Mouse (Mus musculus) heart, adult 9 months (tissue): ENCODE data around the gene Sfn.
"Not testable (repeated sequence)": the region's sequence is repeated elsewhere in the genome, so short reads cannot be mapped to it uniquely, and the experiment has no call there.

Experiments
- DNase-seq, 2 experiments: peaks; one replicate each; pipeline ENCODE4 v3.0.0; 2022; ENCODE audit warnings: low spot score in 2 of 2

The Sfn gene

GRCm38 (mm10) chr4:133601721-133602218 lies at the start of gene Sfn:
Gene Sfn, minus strand, starts transcription at chr4:133602168.
- no peak for DNase-seq

DNA sequence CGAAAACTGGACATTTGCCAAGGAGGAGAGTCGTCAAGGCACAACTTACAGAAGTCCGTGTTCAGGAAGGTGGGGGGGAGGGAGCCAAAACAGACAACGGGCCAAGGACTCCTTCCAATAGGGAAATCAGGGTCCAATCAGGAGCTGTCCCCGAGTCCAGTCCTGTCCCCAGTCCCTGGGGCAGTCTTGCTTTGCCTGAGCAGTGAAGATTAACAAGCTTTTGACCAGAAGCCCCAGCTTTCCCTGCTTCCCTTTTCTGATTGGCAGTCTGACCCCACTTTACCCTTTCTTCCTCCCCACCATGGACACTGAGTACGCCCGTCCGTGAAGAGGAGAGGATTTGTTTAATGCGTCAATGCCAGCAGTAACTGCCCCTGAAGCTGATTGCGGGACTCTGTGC lies 49.5 kb upstream of the Sfn start:
- DNase-seq = no peak

GRCm38 (mm10) chr4:133649989-133650699 lies 48.2 kb upstream of the Sfn start, which contains the start of gene Zdhhc18:
Gene Zdhhc18, minus strand, starts transcription at chr4:133650154.
- peak; percentile 77 to 87 for DNase-seq

DNA sequence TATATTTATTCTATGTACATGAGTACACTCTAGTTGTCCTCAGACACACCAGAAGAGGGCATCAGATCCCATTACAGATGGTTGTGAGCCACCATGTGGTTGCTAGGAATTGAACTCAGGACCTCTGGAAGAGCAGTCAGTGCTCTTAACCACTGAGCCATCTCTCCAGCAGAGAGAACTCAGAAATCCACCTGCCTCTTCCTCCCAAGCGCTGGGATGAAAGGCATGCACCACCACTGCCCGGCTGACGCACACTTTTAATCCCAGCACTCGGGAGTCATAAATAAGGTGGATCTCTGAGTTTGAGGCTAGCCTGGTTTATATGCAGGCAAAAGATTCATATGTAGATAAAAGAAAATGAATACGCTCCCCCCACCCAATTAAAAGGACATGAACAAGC lies 47.5 kb upstream of the Sfn start:
- not testable (repeated sequence) for DNase-seq

- no peak for DNase-seq
Measured at GRCm38 (mm10) chr4:133645680-133646079, 43.7 kb upstream of the Sfn start.

GRCm38 (mm10) chr4:133645195-133645594 lies 43.2 kb upstream of the Sfn start:
- no peak for DNase-seq

- no peak for DNase-seq
Measured at GRCm38 (mm10) chr4:133634043-133634410, 32.1 kb upstream of the Sfn start.

GRCm38 (mm10) chr4:133633332-133634042 lies 31.5 kb upstream of the Sfn start:
- peak; percentile 89 to 90 for DNase-seq

- no peak for DNase-seq
Measured at GRCm38 (mm10) chr4:133632483-133633327, 30.7 kb upstream of the Sfn start.

DNA sequence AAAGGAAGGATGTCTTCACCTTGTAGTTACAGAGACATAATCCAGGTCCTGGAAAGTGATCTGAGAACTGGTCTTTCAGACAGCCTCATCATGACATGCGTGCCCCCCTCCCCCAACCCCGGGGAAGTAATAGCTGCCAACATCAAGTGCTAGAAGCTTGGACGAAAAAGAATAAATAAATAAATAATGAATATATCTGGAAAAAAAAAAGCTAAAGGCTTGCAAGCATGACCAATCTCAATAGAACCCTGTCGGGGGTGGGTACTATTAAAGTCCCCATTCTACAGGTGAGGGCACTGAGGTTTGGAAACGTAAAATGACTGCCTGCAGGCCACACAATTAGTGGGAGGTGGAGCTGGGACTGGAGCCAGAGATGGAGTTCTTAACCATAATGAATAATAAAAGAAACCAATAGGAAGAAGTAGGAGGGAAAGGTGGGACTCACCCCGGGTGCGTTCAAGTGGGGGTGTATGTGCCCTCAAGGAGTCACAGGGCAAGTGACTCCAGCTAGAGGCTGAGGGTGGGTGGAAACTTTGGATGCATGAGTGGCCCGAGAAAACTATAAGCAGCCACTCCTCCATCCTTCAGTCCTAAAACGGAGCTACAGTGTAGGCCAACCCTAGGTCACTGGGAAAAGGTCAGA lies 29.9 kb upstream of the Sfn start:
- DNase-seq = peak in 1 of 2 experiments; percentile 27

GRCm38 (mm10) chr4:133631071-133631768 lies 29.3 kb upstream of the Sfn start:
- peak; percentile 48 to 69 for DNase-seq

- no peak for DNase-seq
Measured at GRCm38 (mm10) chr4:133630326-133630920, 28.5 kb upstream of the Sfn start.

DNA sequence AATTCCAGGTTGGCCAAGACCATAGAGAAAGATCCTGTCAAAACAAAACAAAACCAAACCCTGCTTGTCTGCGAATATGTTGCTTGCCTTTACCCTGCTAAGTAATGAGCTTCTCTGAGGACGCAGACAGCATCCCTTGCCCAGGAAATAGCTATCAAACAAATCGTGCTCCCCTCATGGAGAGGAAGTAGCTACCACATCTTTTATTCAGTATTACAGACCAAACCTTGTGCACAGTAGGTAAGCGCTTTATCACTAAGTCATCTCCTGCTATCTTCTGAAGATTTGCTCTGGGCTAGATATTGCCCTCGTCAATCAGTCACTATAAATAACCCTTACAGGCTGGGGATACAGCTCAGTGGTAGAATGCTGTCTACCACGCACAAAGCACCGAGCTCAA lies 27.2 kb upstream of the Sfn start:
- no peak for DNase-seq

GRCm38 (mm10) chr4:133628517-133628916 lies 26.5 kb upstream of the Sfn start:
- DNase-seq = no peak

GRCm38 (mm10) chr4:133627039-133627438 lies 25.1 kb upstream of the Sfn start:
- DNase-seq = no peak

- no peak for DNase-seq
Measured at GRCm38 (mm10) chr4:133626621-133627020, 24.7 kb upstream of the Sfn start.

- no peak for DNase-seq
Measured at GRCm38 (mm10) chr4:133626221-133626620, 24.3 kb upstream of the Sfn start.

GRCm38 (mm10) chr4:133625621-133626071 lies 23.7 kb upstream of the Sfn start:
- peak; percentile 75 to 81 for DNase-seq

- no peak for DNase-seq
Measured at GRCm38 (mm10) chr4:133624830-133625229, 22.9 kb upstream of the Sfn start.

DNA sequence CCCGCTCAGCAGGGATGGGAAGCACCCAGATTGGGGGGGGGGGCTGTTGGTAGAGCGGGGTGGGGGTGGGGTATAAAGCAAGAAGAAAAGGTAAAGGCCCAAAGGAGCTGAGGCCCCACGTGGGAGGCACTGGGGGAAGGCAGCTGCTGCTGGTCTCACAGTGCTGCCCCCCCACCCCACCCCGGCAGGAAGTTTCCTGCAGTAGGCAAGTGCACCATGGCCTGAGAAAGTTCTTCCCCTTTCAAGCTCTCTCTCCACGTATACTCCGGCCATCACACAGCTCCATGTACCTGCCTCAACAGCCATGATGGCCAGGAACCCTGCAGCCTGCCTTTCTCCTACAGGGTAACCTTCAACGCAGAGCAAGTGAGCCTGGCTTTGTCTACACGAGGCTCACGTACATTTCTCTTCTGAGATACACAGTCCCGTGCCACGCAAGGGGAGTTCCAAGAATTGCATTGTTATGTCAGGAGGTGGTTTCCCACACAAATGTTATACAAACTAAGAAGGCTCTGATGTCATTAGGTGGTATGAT lies 20.3 kb upstream of the Sfn start:
- DNase-seq = no peak
